Mouse (Mus musculus) lung, adult 2 months (tissue): ENCODE measurements around the gene Liph.
"Not testable (repeated sequence)": the region's sequence is repeated elsewhere in the genome, so short reads cannot be mapped to it uniquely, and the experiment has no call there.

Source experiments
- CTCF ChIP-seq: fragments of 200-500 bp; IDR thresholded peaks from 2 replicates; pipeline ENCODE4 v1.5.1; 2011; ENCODE audit warnings: mild to moderate bottlenecking, low read length, control low read depth; ENCODE audit not compliant: insufficient read depth
- POLR2A ChIP-seq: fragments of 200-500 bp; IDR thresholded peaks from 2 replicates; pipeline ENCODE4 v1.6.1; 2011; ENCODE audit warnings: low read depth, mild to moderate bottlenecking, control low read depth, low read length, borderline replicate concordance; ENCODE audit errors: extremely low read depth

DNA sequence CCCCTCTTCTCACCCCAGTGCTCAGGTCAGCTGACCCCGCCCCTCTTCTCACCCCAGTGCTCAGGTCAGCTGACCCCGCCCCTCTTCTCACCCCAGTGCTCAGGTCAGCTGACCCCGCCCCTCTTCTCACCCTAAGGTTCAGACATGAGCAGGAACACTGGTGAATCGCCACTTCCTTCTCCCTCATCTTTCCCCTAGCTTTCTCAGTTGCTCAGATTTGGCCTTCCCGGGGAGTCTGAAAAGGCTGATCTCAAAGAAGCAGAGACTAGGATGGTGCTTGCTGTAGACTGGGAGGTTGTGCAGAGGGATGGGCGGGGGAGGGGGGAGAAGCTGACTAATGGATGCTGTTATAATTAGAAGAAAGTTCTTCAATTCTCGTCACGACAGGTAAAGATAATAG is 86.6 kb downstream of the Liph start:
- not testable (repeated sequence) for TF ChIP-seq POLR2A, CTCF
